Mouse (Mus musculus): Measurements from ENCODE around the gene 5330417C22Rik.

DNA sequence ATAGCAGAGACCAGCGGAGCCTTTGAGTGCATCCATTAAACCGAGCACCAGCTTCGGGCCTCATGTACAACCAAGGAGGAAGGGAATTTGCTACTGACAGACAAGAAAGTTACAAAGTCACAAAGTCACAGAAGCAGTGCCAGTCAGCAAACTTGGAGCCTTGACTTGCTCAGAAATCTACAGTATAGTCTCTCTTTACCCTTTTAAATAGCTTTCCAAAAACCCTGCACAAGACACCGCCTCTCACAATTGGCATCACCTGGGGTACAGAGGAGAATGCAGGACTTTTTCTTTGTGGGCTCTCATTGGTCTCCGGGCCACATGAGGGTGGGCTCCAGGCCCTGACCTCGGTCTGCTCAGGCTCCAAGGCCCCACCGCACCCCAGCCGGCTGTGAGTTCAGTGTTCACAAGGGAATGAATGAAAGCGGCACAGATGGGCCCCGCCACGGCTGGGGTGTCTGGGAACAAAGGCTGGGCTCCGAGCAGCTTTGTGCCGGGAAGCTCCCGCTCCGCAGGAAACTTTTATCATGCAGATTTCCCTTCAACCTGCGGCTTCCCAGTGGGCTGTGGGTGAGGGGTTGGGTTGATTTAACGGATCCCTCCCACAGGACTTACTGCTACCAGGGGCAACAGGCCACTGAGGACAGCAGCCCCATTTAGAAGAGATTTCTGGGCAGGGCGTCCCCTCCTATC, 103.0 kb downstream of the 5330417C22Rik start:
- TF ChIP-seq CTCF (IDR thresholded peaks at IDR 0.05; ENCODE audit: control insufficient read depth, insufficient read depth, low read length) (no peak), POLR2A (IDR thresholded peaks at IDR 0.05; ENCODE audit: borderline replicate concordance, control insufficient read depth, low read depth, low read length) (no peak)

All from bone marrow, adult 2 months (tissue).